26 mouse cellular contexts compared by ENCODE assay signal in the genomic region with DNA sequence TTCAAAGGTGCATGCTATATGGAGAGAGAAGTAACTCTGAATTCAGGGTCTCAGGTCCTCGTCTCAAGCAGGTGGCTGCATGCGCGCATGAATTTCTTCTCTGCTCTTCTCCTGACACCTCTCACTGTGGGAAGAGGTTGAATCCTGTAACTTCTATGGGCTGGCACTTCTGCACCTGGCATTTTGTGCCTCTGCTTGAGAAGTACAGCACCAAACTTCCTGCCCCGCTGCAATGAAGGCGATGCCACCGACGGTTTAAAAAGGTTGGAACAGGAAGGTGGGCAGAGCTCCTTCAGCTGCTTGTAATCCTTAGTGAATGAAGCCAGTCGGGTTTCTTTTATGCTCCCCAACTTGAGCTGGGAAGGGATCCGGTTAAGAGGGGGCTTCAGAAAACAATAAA.
DNase-seq lines count a peak whose midpoint lies in the region; ATAC-seq and TF ChIP-seq lines count a peak whose summit lies in the region.
"Had no signal": no experiment of that assay in that cellular context is flagged by ENCODE, and none has a peak within 500 bp of the region (broad histone marks: within the 10 kb centered on the region; RNA-seq: fewer than 3 reads in every experiment).

No protein-coding gene starts in this region.

- no peaks in the 10 kb centered on the region for H3K79me2 ChIP-seq in macrophage (ENCODE audit: inconsistent target)

- TF ChIP-seq POLR2A in thymus, adult 2 months (IDR thresholded peaks at IDR 0.05; ENCODE audit: control insufficient read depth, extremely low read depth, insufficient read depth, low read length, poor library complexity): no peak

- peak overlapping the region; percentile 100 for H3K27ac ChIP-seq in macrophage
- peak overlapping the region; percentile 38; the same call in 1 of the 2 replicates for H3K27ac ChIP-seq in thymus, adult 2 months (ENCODE audit: control insufficient read depth, insufficient read depth, low read length)
- H3K27ac ChIP-seq in neural tube, embryonic 15.5 days (replicated peaks): no peak overlapping the region
- H3K27ac ChIP-seq: embryonic facial prominence, embryonic 10.5 days; embryonic facial prominence, embryonic 13.5 days; forebrain, embryonic 12.5 days; forebrain, embryonic 15.5 days; hindbrain, embryonic 12.5 days; hindbrain, embryonic 15.5 days had no signal

- DNase-seq in thymus, adult 2 months: peak; percentile 44
- peak; percentile 61 for DNase-seq in thymus, postnatal 14 days
- DNase-seq in thymus, postnatal 4 days: peak; percentile 59
- no peak for DNase-seq in layer of hippocampus, adult 9-10 months (ENCODE audit: low spot score)
- no peak for DNase-seq in left cerebral cortex, postnatal 10 days (ENCODE audit: extremely low spot score in 1 of 2, low spot score in 2 of 2)
- DNase-seq: adrenal gland, postnatal 10 days; adrenal gland, postnatal 36 days; B cell, adult 2 months; cerebellum, adult 18-20 months; cerebellum, postnatal 10 days; cerebellum, postnatal 36 days; embryo, embryonic 11 days; gastrocnemius, postnatal 25 days had no signal

- no peaks in the 10 kb centered on the region for H3K9me3 ChIP-seq in neural tube, embryonic 15.5 days (replicated peaks)
- H3K9me3 ChIP-seq: embryonic facial prominence, embryonic 10.5 days; embryonic facial prominence, embryonic 13.5 days; forebrain, embryonic 12.5 days; forebrain, embryonic 15.5 days; hindbrain, embryonic 12.5 days; hindbrain, embryonic 15.5 days had no signal

- intact Hi-C loops in left cerebral cortex, postnatal 10 days (cut with DNase I): no loop called here

- no peak for ATAC-seq in neural tube, embryonic 15.5 days (ENCODE audit: low FRiP score)
- ATAC-seq: forebrain, embryonic 15.5 days; Patski had no signal

- 67% methylated on average over 8 of the region's 9 CpGs for WGBS in macrophage (ENCODE audit: missing documents)
- 7% methylated on average over 9 of the region's 9 CpGs for WGBS in thymus, adult 2 months
- 85% methylated on average over 9 of the region's 9 CpGs for WGBS in neural tube, embryonic 15.5 days

- peaks cover 36% of the 10 kb centered on the region for H3K4me1 ChIP-seq in thymus, adult 2 months (replicated peaks; ENCODE audit: control insufficient read depth, insufficient read depth, low read length)
- H3K4me1 ChIP-seq in neural tube, embryonic 15.5 days: peaks cover 22% of the 10 kb centered on the region

- TF ChIP-seq CTCF in thymus, adult 2 months (IDR thresholded peaks at IDR 0.05; ENCODE audit: borderline replicate concordance, control insufficient read depth, extremely low read depth, insufficient read depth, low read length, poor library complexity): no peak

- no peaks in the 10 kb centered on the region for H3K36me3 ChIP-seq in macrophage (ENCODE audit: inconsistent target)
- no peaks in the 10 kb centered on the region for H3K36me3 ChIP-seq in thymus, adult 2 months (ENCODE audit: control insufficient read depth, insufficient read depth, low read length)
- no peaks in the 10 kb centered on the region for H3K36me3 ChIP-seq in neural tube, embryonic 15.5 days
- H3K36me3 ChIP-seq: embryonic facial prominence, embryonic 10.5 days; embryonic facial prominence, embryonic 13.5 days; forebrain, embryonic 12.5 days; forebrain, embryonic 15.5 days; G1E; hindbrain, embryonic 12.5 days; hindbrain, embryonic 15.5 days had no signal

- no peaks in the 10 kb centered on the region for H3K27me3 ChIP-seq in thymus, adult 2 months (ENCODE audit: control insufficient read depth, insufficient read depth, low read length)
- no peaks in the 10 kb centered on the region for H3K27me3 ChIP-seq in neural tube, embryonic 15.5 days (replicated peaks)
- H3K27me3 ChIP-seq: CH12.LX; embryonic facial prominence, embryonic 13.5 days; forebrain, embryonic 12.5 days; forebrain, embryonic 15.5 days; Patski had no signal

- H3K9ac ChIP-seq in neural tube, embryonic 15.5 days (replicated peaks): no peak overlapping the region
- H3K9ac ChIP-seq: embryonic facial prominence, embryonic 13.5 days; forebrain, embryonic 12.5 days; forebrain, embryonic 15.5 days; hindbrain, embryonic 12.5 days; hindbrain, embryonic 15.5 days had no signal

- H3K4me3 ChIP-seq in macrophage (ENCODE audit: inconsistent target): no peak overlapping the region
- H3K4me3 ChIP-seq in thymus, adult 2 months (ENCODE audit: control insufficient read depth, insufficient read depth, low read length): no peak overlapping the region
- H3K4me3 ChIP-seq in neural tube, embryonic 15.5 days (replicated peaks): no peak overlapping the region
- H3K4me3 ChIP-seq: embryonic facial prominence, embryonic 10.5 days; embryonic facial prominence, embryonic 13.5 days; erythroblast, embryonic 14.5 days; forebrain, embryonic 12.5 days; forebrain, embryonic 15.5 days; hindbrain, embryonic 12.5 days; hindbrain, embryonic 15.5 days had no signal

- no peak overlapping the region for H3K4me2 ChIP-seq in neural tube, embryonic 15.5 days
- H3K4me2 ChIP-seq: embryonic facial prominence, embryonic 13.5 days; forebrain, embryonic 12.5 days; forebrain, embryonic 15.5 days; heart, embryonic 11.5 days; hindbrain, embryonic 12.5 days; hindbrain, embryonic 15.5 days had no signal

Comparison
In these comparisons a context has a peak if more than half of its experiments do, and no peak if none do; other contexts are left out.
1. DNase-seq: peak in thymus, adult 2 months (single experiment), thymus, postnatal 14 days (single experiment) and thymus, postnatal 4 days (single experiment); none in layer of hippocampus, adult 9-10 months (single experiment) and left cerebral cortex, postnatal 10 days (0 of 2).